Mouse (Mus musculus): ENCODE data around the gene Lrrk1. TPM values are rescaled to one million over a fixed set of nuclear protein-coding genes. Genes with fewer than 3 reads are reported as not detected.

Lrrk1 gene
- polyA plus RNA-seq, 1 experiment from 2014 or later = 4.7 TPM

DNA sequence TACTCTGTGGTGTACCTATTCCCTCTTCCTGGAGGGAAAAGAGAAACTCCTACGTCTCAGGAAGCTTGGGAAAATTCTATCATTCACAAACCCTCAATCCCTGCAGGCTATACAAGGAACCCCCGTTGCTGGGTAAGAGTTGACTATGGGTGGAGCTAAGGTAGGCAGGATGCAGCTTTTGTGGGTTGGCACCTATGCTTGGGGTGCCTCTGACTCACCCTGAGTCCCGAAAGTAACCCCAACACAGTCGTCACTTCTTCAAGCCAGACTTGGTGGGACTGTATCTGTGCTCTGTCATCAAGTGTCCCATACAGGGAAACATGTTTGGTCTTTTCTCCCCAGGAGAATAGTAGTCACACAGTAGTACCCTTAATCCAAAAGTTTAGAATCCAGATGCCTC, 86.7 kb downstream of the Lrrk1 start:
- H3K27me3 ChIP-seq (ENCODE audit: control insufficient read depth, insufficient read depth, low read length) = no peaks in the 10 kb centered on the region
- no peak overlapping the region for H3K9ac ChIP-seq
- H3K4me2 ChIP-seq (replicated peaks) = no peak overlapping the region
- no peak overlapping the region for H3K27ac ChIP-seq
- DNase-seq (ENCODE audit: low spot score) = no peak
- no peak overlapping the region for H3K4me3 ChIP-seq (replicated peaks; ENCODE audit: low read length)
- no peaks in the 10 kb centered on the region for H3K4me1 ChIP-seq (replicated peaks; ENCODE audit: control insufficient read depth, insufficient read depth, low read length)
- H3K9me3 ChIP-seq (ENCODE audit: control insufficient read depth, low read length) = no peaks in the 10 kb centered on the region
- no peaks in the 10 kb centered on the region for H3K36me3 ChIP-seq (replicated peaks; ENCODE audit: control insufficient read depth, insufficient read depth)
- 83% methylated on average over 4 of the region's 4 CpGs for WGBS
- no peak for ATAC-seq (ENCODE audit: low FRiP score)

DNA sequence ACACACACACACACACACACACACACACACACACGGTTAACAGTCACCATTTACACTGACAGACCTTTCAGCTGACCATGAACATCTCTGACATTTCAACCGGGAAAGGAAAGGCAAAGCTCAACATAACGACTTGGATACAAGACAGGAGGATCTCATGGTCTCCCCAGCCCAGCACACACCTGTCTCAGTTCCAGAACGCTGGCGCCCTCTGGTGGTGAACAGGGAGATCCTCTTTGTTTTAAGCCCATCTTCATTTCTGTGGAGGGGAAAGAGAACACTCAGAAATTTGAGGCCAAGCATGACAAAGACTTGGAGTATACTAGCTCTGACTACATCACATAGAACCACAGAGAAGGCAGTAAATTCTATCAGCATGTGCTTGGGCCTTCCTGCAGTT, 87.5 kb downstream of the Lrrk1 start:
- 7% methylated on average over 5 of the region's 5 CpGs for WGBS
- H3K9me3 ChIP-seq (ENCODE audit: control insufficient read depth, low read length) = no peaks in the 10 kb centered on the region
- no peak overlapping the region for H3K9ac ChIP-seq
- no peak overlapping the region for H3K4me2 ChIP-seq (replicated peaks)
- H3K4me3 ChIP-seq (replicated peaks; ENCODE audit: low read length) = no peak overlapping the region
- DNase-seq (ENCODE audit: low spot score) = peak; percentile 88
- no peaks in the 10 kb centered on the region for H3K4me1 ChIP-seq (replicated peaks; ENCODE audit: control insufficient read depth, insufficient read depth, low read length)
- no peaks in the 10 kb centered on the region for H3K27me3 ChIP-seq (ENCODE audit: control insufficient read depth, insufficient read depth, low read length)
- peak; percentile 67 for ATAC-seq (ENCODE audit: low FRiP score)
- no peaks in the 10 kb centered on the region for H3K36me3 ChIP-seq (replicated peaks; ENCODE audit: control insufficient read depth, insufficient read depth)
- no peak overlapping the region for H3K27ac ChIP-seq

DNA sequence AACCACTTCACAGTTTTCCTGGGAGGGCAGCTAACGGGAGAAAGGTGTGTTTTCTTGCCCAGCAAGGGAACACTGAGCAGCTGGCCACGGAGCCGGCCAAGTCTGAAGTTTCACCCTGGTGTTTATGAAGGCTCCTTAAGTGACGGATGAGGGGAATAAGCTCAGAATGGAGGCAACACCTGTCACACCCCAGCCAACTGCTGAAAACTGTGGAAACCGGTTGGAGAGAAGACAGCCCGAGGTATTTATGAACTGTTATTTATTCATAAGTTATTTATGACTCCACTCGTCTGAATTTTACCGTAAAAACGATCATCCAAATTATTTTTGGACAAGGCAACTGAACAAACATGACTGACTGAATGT, 90.5 kb downstream of the Lrrk1 start:
- ATAC-seq (ENCODE audit: low FRiP score) (no peak), DNase-seq (ENCODE audit: low spot score) (no peak)
- Histone ChIP-seq H3K9me3 (ENCODE audit: control insufficient read depth, low read length) (no peaks in the 10 kb centered on the region), H3K27ac (no peak overlapping the region), H3K36me3 (replicated peaks; ENCODE audit: control insufficient read depth, insufficient read depth) (no peaks in the 10 kb centered on the region), H3K9ac (no peak overlapping the region), H3K4me1 (replicated peaks; ENCODE audit: control insufficient read depth, insufficient read depth, low read length) (no peaks in the 10 kb centered on the region), H3K27me3 (ENCODE audit: control insufficient read depth, insufficient read depth, low read length) (no peaks in the 10 kb centered on the region), H3K4me2 (replicated peaks) (no peak overlapping the region), H3K4me3 (replicated peaks; ENCODE audit: low read length) (no peak overlapping the region)
- WGBS = 66% methylated on average over 9 of the region's 9 CpGs

DNA sequence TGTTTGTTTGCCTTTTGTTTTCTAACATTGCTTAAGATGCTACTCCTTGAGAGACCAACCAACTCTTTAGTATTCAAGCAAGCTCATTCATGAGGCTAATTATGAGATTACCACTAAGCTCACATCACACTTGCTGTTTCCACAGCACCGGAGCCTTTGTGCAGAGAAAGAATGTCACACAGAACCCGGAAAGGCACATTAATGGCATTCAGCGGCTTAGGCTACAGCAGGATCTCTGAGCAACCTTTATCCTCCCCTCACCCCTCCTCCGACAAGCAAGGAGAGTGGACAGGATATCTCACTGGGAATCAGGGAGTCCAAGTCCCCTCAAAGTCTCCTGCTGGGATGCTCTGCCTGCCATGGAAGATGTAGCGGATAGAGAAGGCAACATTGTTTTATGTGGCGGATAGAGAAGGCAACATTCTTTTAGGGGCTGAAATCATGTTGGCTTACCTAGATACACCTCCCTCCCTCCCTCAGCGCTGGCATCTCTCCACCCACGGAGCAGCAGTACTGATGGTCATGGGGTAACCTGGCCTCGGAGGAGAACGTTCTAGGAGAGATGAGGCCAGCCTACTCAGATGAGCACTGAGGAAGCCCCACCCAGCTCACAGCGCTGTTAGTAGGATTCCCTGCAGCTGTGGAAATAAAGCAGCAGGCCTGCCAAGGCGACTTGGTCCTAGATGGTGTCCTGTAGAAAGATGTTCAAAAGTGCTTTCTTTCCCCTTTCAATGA, 91.1 kb downstream of the Lrrk1 start:
- H3K4me3 ChIP-seq (replicated peaks; ENCODE audit: low read length) = no peak overlapping the region
- H3K27ac ChIP-seq = no peak overlapping the region
- H3K9me3 ChIP-seq (ENCODE audit: control insufficient read depth, low read length) = no peaks in the 10 kb centered on the region
- no peak overlapping the region for H3K4me2 ChIP-seq (replicated peaks)
- H3K9ac ChIP-seq = no peak overlapping the region
- H3K27me3 ChIP-seq (ENCODE audit: control insufficient read depth, insufficient read depth, low read length) = no peaks in the 10 kb centered on the region
- 44% methylated on average over 12 of the region's 12 CpGs for WGBS
- ATAC-seq (ENCODE audit: low FRiP score) (no peak), DNase-seq (ENCODE audit: low spot score) (no peak)
- H3K4me1 ChIP-seq (replicated peaks; ENCODE audit: control insufficient read depth, insufficient read depth, low read length) = no peaks in the 10 kb centered on the region
- H3K36me3 ChIP-seq (replicated peaks; ENCODE audit: control insufficient read depth, insufficient read depth) = no peaks in the 10 kb centered on the region

DNA sequence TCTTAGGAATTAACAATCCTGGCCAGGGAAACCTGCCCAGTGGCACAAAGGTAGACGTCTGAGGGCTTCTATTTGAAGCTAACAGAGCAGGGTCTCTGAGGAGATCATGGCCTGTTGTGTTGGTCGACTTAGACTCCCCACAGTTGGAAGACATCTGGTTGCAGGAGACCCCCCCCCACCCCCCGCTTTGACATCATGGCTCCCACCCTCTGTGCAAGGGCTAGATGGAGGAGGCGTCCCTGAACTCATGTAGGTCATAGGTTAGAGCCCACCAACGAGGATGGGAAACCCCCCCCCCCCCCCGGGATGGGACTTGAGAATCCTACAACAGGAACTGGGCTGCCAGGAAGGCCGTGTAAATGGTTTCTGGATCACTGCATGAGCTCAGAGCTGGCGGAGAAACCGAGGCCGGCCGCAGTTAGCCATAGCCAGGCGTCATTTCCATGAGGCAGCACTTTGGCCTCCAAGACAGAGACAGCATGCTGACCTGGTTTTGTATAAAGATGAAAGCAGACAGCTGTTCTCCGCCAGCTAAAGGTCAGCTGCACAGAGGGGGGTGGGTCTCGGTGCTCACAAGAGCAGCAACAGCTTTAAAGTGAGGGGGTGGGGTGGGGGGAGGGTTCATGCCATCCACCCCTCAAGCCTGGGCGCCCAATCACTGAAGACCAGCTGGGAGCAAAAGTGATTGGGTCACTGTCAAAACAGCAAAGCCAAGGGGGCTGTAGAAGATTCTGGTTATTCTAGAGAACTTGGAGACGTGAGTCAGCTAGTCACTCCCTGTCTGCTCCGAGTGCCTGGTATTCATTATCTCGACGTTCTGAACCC, 95.4 kb downstream of the Lrrk1 start:
- Histone ChIP-seq H3K27me3 (ENCODE audit: control insufficient read depth, insufficient read depth, low read length) (no peaks in the 10 kb centered on the region), H3K36me3 (replicated peaks; ENCODE audit: control insufficient read depth, insufficient read depth) (no peaks in the 10 kb centered on the region), H3K27ac (no peak overlapping the region), H3K4me3 (replicated peaks; ENCODE audit: low read length) (no peak overlapping the region), H3K9ac (no peak overlapping the region), H3K4me1 (replicated peaks; ENCODE audit: control insufficient read depth, insufficient read depth, low read length) (no peaks in the 10 kb centered on the region), H3K9me3 (ENCODE audit: control insufficient read depth, low read length) (no peaks in the 10 kb centered on the region), H3K4me2 (replicated peaks) (no peak overlapping the region)
- no peak for DNase-seq (ENCODE audit: low spot score)
- 33% methylated on average over 19 of the region's 19 CpGs for WGBS
- ATAC-seq (ENCODE audit: low FRiP score) = no peak

DNA sequence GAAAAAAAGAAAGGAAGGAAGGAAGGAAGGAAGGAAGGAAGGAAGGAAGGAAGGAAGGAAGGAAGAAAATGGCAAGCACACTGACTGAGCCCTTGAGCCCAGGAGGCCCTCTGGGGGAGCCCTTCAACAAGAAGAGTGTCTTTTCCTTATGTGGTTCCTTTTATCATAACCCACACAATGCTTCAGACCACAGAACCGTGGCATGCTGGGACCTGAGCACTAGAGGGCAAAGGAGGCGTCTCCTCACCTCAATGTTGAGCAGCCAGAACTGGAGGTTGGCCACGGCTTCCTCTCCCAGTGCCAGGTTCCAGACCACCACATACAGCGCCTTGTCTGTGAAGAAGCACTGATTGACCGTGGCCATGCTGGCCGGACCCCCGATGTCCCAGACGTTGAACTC, 96.1 kb downstream of the Lrrk1 start:
- H3K4me2 ChIP-seq (replicated peaks) = no peak overlapping the region
- ATAC-seq (ENCODE audit: low FRiP score) (no peak), DNase-seq (ENCODE audit: low spot score) (no peak)
- H3K36me3 ChIP-seq (replicated peaks; ENCODE audit: control insufficient read depth, insufficient read depth) = no peaks in the 10 kb centered on the region
- no peak overlapping the region for H3K27ac ChIP-seq
- 82% methylated on average over 8 of the region's 8 CpGs for WGBS
- H3K9me3 ChIP-seq (ENCODE audit: control insufficient read depth, low read length) = no peaks in the 10 kb centered on the region
- H3K9ac ChIP-seq = no peak overlapping the region
- no peaks in the 10 kb centered on the region for H3K4me1 ChIP-seq (replicated peaks; ENCODE audit: control insufficient read depth, insufficient read depth, low read length)
- no peaks in the 10 kb centered on the region for H3K27me3 ChIP-seq (ENCODE audit: control insufficient read depth, insufficient read depth, low read length)
- H3K4me3 ChIP-seq (replicated peaks; ENCODE audit: low read length) = no peak overlapping the region

DNA sequence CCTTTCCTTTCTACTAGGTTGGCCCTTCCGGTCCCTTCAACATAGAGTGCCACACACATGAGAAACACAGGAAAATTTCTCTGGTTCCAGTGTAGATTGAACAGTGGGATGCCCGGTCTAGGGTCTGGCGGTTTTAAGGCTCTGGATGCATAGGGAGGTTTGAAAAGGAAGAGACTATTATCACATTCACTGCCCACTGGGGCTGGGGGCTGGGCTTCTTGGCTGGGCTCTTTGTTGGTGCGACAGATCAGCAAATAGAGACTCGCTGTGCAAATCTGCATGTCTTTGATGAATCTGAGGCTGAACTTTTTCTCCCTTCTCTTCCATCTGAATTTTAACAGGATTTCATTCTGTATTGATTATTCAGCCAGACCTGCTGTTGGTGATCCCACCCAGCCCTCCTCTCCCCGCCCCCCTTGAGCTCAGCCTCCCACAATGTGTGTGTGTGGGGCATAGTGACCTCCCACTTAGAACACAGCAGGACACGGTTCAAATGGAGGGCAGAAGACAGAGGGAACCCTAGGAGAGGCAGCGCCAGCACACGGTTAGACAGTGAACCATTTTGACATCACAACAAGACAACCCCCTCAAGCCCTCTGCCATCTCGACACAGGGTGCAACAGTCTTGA, 105.1 kb downstream of the Lrrk1 start:
- H3K27me3 ChIP-seq (ENCODE audit: control insufficient read depth, insufficient read depth, low read length) = no peaks in the 10 kb centered on the region
- no peaks in the 10 kb centered on the region for H3K36me3 ChIP-seq (replicated peaks; ENCODE audit: control insufficient read depth, insufficient read depth)
- H3K9ac ChIP-seq = no peak overlapping the region
- 10% methylated on average over 10 of the region's 10 CpGs for WGBS
- H3K4me1 ChIP-seq (replicated peaks; ENCODE audit: control insufficient read depth, insufficient read depth, low read length) = peaks cover 19% of the 10 kb centered on the region
- DNase-seq (ENCODE audit: low spot score) (no peak), ATAC-seq (ENCODE audit: low FRiP score) (peak; percentile 66; the same call in 1 of the 2 replicates)
- H3K4me2 ChIP-seq (replicated peaks) = 0 out of 2 replicates have a peak overlapping the region, but pooled peaks have one; percentile 4
- no peak overlapping the region for H3K4me3 ChIP-seq (replicated peaks; ENCODE audit: low read length)
- no peaks in the 10 kb centered on the region for H3K9me3 ChIP-seq (ENCODE audit: control insufficient read depth, low read length)
- no peak overlapping the region for H3K27ac ChIP-seq

DNA sequence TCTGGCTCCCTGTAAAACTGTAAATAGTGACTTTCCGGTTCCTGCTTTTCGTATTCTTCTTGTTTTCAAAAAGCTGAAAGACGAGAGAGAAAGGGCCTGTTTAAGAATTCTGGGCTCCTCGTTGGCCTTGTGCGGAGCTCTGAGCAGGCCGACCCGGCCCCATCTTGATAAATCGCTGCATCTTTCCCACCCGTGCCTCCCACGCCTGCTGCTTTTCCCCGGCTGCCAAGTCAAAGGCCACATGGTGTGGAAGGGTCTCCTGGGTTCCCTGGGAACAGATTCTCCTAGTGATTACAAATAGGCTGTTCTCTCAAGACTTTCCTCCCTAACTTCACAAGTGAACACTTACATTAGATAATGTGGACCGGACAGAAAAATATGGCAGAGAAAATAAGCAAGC, 105.9 kb downstream of the Lrrk1 start:
- WGBS = 39% methylated on average over 12 of the region's 12 CpGs
- Histone ChIP-seq H3K9me3 (ENCODE audit: control insufficient read depth, low read length) (no peaks in the 10 kb centered on the region), H3K27me3 (ENCODE audit: control insufficient read depth, insufficient read depth, low read length) (no peaks in the 10 kb centered on the region), H3K27ac (peak overlapping the region; percentile 3; the same call in 1 of the 2 replicates), H3K4me2 (replicated peaks) (no peak overlapping the region), H3K4me3 (replicated peaks; ENCODE audit: low read length) (no peak overlapping the region), H3K36me3 (replicated peaks; ENCODE audit: control insufficient read depth, insufficient read depth) (no peaks in the 10 kb centered on the region), H3K9ac (no peak overlapping the region), H3K4me1 (replicated peaks; ENCODE audit: control insufficient read depth, insufficient read depth, low read length) (peaks cover 19% of the 10 kb centered on the region)
- DNase-seq (ENCODE audit: low spot score) = no peak
- no peak for ATAC-seq (ENCODE audit: low FRiP score)

DNA sequence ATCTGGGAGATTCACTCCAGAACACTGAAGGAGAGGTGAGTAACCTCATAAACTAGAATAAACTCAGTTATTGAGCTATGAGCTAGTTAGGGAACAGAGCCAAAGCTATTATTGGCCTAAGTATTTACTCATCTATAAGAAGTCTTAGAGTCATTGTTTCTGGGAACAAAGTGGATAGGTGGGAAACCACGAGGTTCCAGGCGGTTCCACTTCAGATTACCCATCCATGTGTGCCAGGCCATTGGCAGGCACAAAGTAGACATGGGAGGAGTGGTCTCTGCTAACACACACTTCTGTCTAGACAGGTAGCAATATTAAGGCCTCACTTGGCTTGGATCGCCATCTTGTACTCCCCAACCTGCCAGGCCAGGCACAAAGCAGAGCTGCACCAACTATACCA, 110.1 kb downstream of the Lrrk1 start:
- H3K9ac ChIP-seq = no peak overlapping the region
- no peaks in the 10 kb centered on the region for H3K9me3 ChIP-seq (ENCODE audit: control insufficient read depth, low read length)
- WGBS = 83% methylated on average over 3 of the region's 3 CpGs
- H3K27me3 ChIP-seq (ENCODE audit: control insufficient read depth, insufficient read depth, low read length) = no peaks in the 10 kb centered on the region
- H3K4me1 ChIP-seq (replicated peaks; ENCODE audit: control insufficient read depth, insufficient read depth, low read length) = peaks cover 10% of the 10 kb centered on the region
- no peak overlapping the region for H3K27ac ChIP-seq
- no peak for DNase-seq (ENCODE audit: low spot score)
- H3K4me2 ChIP-seq (replicated peaks) = no peak overlapping the region
- no peak for ATAC-seq (ENCODE audit: low FRiP score)
- H3K36me3 ChIP-seq (replicated peaks; ENCODE audit: control insufficient read depth, insufficient read depth) = no peaks in the 10 kb centered on the region
- H3K4me3 ChIP-seq (replicated peaks; ENCODE audit: low read length) = no peak overlapping the region
